Mouse (Mus musculus): ENCODE measurements around the gene Efhc1.

The Efhc1 gene

GRCm38 (mm10) chr1:20941857-20942256 lies 9.6 kb upstream of the Efhc1 start:
- ATAC-seq (ENCODE audit: insufficient number of reproducible peaks, low FRiP score, low TSS enrichment), result no peak

GRCm38 (mm10) chr1:20943016-20943415 lies 8.4 kb upstream of the Efhc1 start:
- ATAC-seq (ENCODE audit: insufficient number of reproducible peaks, low FRiP score, low TSS enrichment), result no peak

GRCm38 (mm10) chr1:20951799-20952198 lies 373 bp downstream of the Efhc1 start:
- ATAC-seq (ENCODE audit: insufficient number of reproducible peaks, low FRiP score, low TSS enrichment), result no peak; the same call in 1 of the 2 replicates

GRCm38 (mm10) chr1:20954876-20955275 lies 3.5 kb downstream of the Efhc1 start:
- ATAC-seq (ENCODE audit: insufficient number of reproducible peaks, low FRiP score, low TSS enrichment), result no peak

GRCm38 (mm10) chr1:20969642-20970041 lies 18.2 kb downstream of the Efhc1 start:
- ATAC-seq (ENCODE audit: insufficient number of reproducible peaks, low FRiP score, low TSS enrichment), result no peak

GRCm38 (mm10) chr1:20973389-20973788 lies 22.0 kb downstream of the Efhc1 start:
- no peak for ATAC-seq (ENCODE audit: insufficient number of reproducible peaks, low FRiP score, low TSS enrichment)

- ATAC-seq (ENCODE audit: insufficient number of reproducible peaks, low FRiP score, low TSS enrichment), result no peak
Observed at GRCm38 (mm10) chr1:20974341-20975135, 23.1 kb downstream of the Efhc1 start.

- no peak for ATAC-seq (ENCODE audit: insufficient number of reproducible peaks, low FRiP score, low TSS enrichment)
Observed at GRCm38 (mm10) chr1:20980553-20980952, 29.1 kb downstream of the Efhc1 start.

- no peak for ATAC-seq (ENCODE audit: insufficient number of reproducible peaks, low FRiP score, low TSS enrichment)
Observed at GRCm38 (mm10) chr1:20981764-20982163, 30.3 kb downstream of the Efhc1 start.

GRCm38 (mm10) chr1:20984103-20984502 lies 32.7 kb downstream of the Efhc1 start:
- ATAC-seq (ENCODE audit: insufficient number of reproducible peaks, low FRiP score, low TSS enrichment), result no peak

GRCm38 (mm10) chr1:20984582-20984981 lies 33.2 kb downstream of the Efhc1 start:
- ATAC-seq (ENCODE audit: insufficient number of reproducible peaks, low FRiP score, low TSS enrichment), result no peak

GRCm38 (mm10) chr1:20986378-20987056 lies 35.1 kb downstream of the Efhc1 start:
- no peak for ATAC-seq (ENCODE audit: insufficient number of reproducible peaks, low FRiP score, low TSS enrichment)

GRCm38 (mm10) chr1:20989461-20990083 lies 38.1 kb downstream of the Efhc1 start:
- ATAC-seq (ENCODE audit: insufficient number of reproducible peaks, low FRiP score, low TSS enrichment), result no peak

GRCm38 (mm10) chr1:20993690-20994089 lies 42.3 kb downstream of the Efhc1 start:
- ATAC-seq (ENCODE audit: insufficient number of reproducible peaks, low FRiP score, low TSS enrichment), result no peak

GRCm38 (mm10) chr1:20994338-20994737 lies 42.9 kb downstream of the Efhc1 start:
- no peak for ATAC-seq (ENCODE audit: insufficient number of reproducible peaks, low FRiP score, low TSS enrichment)

GRCm38 (mm10) chr1:20995331-20995986 lies 44.0 kb downstream of the Efhc1 start:
- peak; percentile 62 for ATAC-seq (ENCODE audit: insufficient number of reproducible peaks, low FRiP score, low TSS enrichment)

- no peak for ATAC-seq (ENCODE audit: insufficient number of reproducible peaks, low FRiP score, low TSS enrichment)
Observed at GRCm38 (mm10) chr1:20996603-20997327, 45.3 kb downstream of the Efhc1 start.

GRCm38 (mm10) chr1:20997328-20997689 lies 45.9 kb downstream of the Efhc1 start:
- ATAC-seq (ENCODE audit: insufficient number of reproducible peaks, low FRiP score, low TSS enrichment), result no peak

GRCm38 (mm10) chr1:20997881-20998389 lies 46.5 kb downstream of the Efhc1 start:
- ATAC-seq (ENCODE audit: insufficient number of reproducible peaks, low FRiP score, low TSS enrichment), result no peak
